Mouse (Mus musculus): Measurements from ENCODE around the gene H2-M10.1.

GRCm38 (mm10) chr17:36273796-36274195 is 52.2 kb downstream of the H2-M10.1 start:
- TF ChIP-seq CTCF (IDR thresholded peaks at IDR 0.05; ENCODE audit: insufficient read depth, low read length) (no peak), POLR2A (IDR thresholded peaks at IDR 0.05; ENCODE audit: borderline replicate concordance, extremely low read depth, low read depth, low read length) (no peak)

Measured in lung, adult 2 months (tissue).